Mouse (Mus musculus) midbrain, embryonic 14.5 days (tissue): Measurements from ENCODE around the gene Acaca. TPM values are rescaled to one million over a fixed set of nuclear protein-coding genes. Genes with fewer than 3 reads are reported as not detected.
A peak's percentile ranks its signal among the peaks of the same experiment; 100 is the strongest.

Experiments used
- ATAC-seq: fragments of 200-750 bp; cut with Nextera tagmentation; 2 replicates; pipeline ENCODE4 v1.8.0; 2017; ENCODE audit warnings: moderate number of reproducible peaks, moderate library complexity; ENCODE audit not compliant: low FRiP score, low TSS enrichment
- DNase-seq: peaks from one replicate; pipeline ENCODE4 v3.0.0-alpha.2; 2015
- H3K27ac ChIP-seq: fragments of 300-500 bp; sonication (generic); replicated peaks from 2 replicates; pipeline ENCODE4 v1.5.1; 2014; ENCODE audit warnings: mild to moderate bottlenecking, low read depth, low read length, moderate library complexity
- H3K27me3 ChIP-seq: fragments of 300-500 bp; sonication (generic); 2 replicates; pipeline ENCODE4 v1.6.1; 2014; ENCODE audit warnings: low read length, control low read depth, mixed read lengths; ENCODE audit not compliant: control insufficient read depth, insufficient read depth
- H3K36me3 ChIP-seq: fragments of 300-500 bp; sonication (generic); 2 replicates; pipeline ENCODE4 v1.6.1; 2014; ENCODE audit warnings: low read length, control low read depth; ENCODE audit not compliant: control insufficient read depth, insufficient read depth
- H3K4me1 ChIP-seq: fragments of 300-500 bp; sonication (generic); 2 replicates; pipeline ENCODE4 v1.6.1; 2014; ENCODE audit warnings: mild to moderate bottlenecking, antibody characterized with exemption, low read length, control low read depth; ENCODE audit not compliant: control insufficient read depth, insufficient read depth
- H3K4me2 ChIP-seq: fragments of 300-500 bp; sonication (generic); 2 replicates; pipeline ENCODE4 v1.6.1; 2014; ENCODE audit warnings: mild to moderate bottlenecking, low read length, moderate library complexity
- H3K4me3 ChIP-seq: fragments of 300-500 bp; sonication (generic); replicated peaks from 2 replicates; pipeline ENCODE4 v1.5.1; 2014; ENCODE audit warnings: low read depth, low read length
- H3K9ac ChIP-seq: fragments of 300-500 bp; sonication (generic); replicated peaks from 2 replicates; pipeline ENCODE4 v1.6.1; 2014; ENCODE audit warnings: mild to moderate bottlenecking, low read length, moderate library complexity
- H3K9me3 ChIP-seq: fragments of 300-500 bp; sonication (generic); 2 replicates; pipeline ENCODE4 v1.6.1; 2016; ENCODE audit warnings: low read length, control low read depth, mixed read lengths; ENCODE audit not compliant: control insufficient read depth
- WGBS: fragments of 180-500 bp; shearing (Covaris S2); extraction: QIAGEN DNeasy Blood & Tissue Kit; methylation state at CpG from one replicate; pipeline ENCODE4 v1.1.7; 2014; 5-methylcytosine and 5-hydroxymethylcytosine counted together
- polyA plus RNA-seq: library from polyadenylated mRNA; unstranded; fragments of >200 nt; fragmentation: Nextera tagmentation; extraction: Ambion mirVana; gene quantifications from 2 replicates; pipeline ENCODE4 v1.2.1, GENCODE M21; 2014

The Acaca gene
- polyA plus RNA-seq, 1 experiment from 2014 or later = 40.8 TPM

- Histone ChIP-seq H3K27me3 (no peaks in the 10 kb centered on the region), H3K36me3 (peaks cover 26% of the 10 kb centered on the region), H3K4me3 (no peak overlapping the region), H3K4me2 (no peak overlapping the region), H3K27ac (no peak overlapping the region), H3K9me3 (no peaks in the 10 kb centered on the region), H3K4me1 (no peaks in the 10 kb centered on the region), H3K9ac (no peak overlapping the region)
- WGBS = 95% methylated on average over 3 of the region's 3 CpGs
- DNase-seq (no peak), ATAC-seq (no peak)
These were observed 121.7 kb downstream of the Acaca start for GRCm38 (mm10) chr11:84251170-84251569.

- Histone ChIP-seq H3K4me3 (no peak overlapping the region), H3K9ac (no peak overlapping the region), H3K27ac (no peak overlapping the region), H3K4me2 (no peak overlapping the region), H3K27me3 (no peaks in the 10 kb centered on the region), H3K36me3 (peaks cover 29% of the 10 kb centered on the region), H3K9me3 (no peaks in the 10 kb centered on the region), H3K4me1 (no peaks in the 10 kb centered on the region)
- no peak for DNase-seq
- no peak for ATAC-seq
- 90% methylated on average over 1 of the region's 1 CpGs for WGBS
These were observed 123.0 kb downstream of the Acaca start for GRCm38 (mm10) chr11:84252425-84252824.

GRCm38 (mm10) chr11:84255879-84256278 lies 126.4 kb downstream of the Acaca start:
- Histone ChIP-seq H3K36me3 (peaks cover 27% of the 10 kb centered on the region), H3K4me2 (no peak overlapping the region), H3K9ac (no peak overlapping the region), H3K4me1 (no peaks in the 10 kb centered on the region), H3K27me3 (no peaks in the 10 kb centered on the region), H3K4me3 (no peak overlapping the region), H3K9me3 (no peaks in the 10 kb centered on the region), H3K27ac (no peak overlapping the region)
- no peak for DNase-seq
- WGBS = 94% methylated on average over 4 of the region's 4 CpGs
- no peak for ATAC-seq

GRCm38 (mm10) chr11:84258053-84258710 lies 128.7 kb downstream of the Acaca start:
- H3K9ac ChIP-seq = no peak overlapping the region
- ATAC-seq (no peak), DNase-seq (no peak)
- WGBS = 89% methylated on average over 4 of the region's 4 CpGs
- H3K27me3 ChIP-seq = no peaks in the 10 kb centered on the region
- no peaks in the 10 kb centered on the region for H3K9me3 ChIP-seq
- H3K27ac ChIP-seq = no peak overlapping the region
- H3K4me2 ChIP-seq = no peak overlapping the region
- no peak overlapping the region for H3K4me3 ChIP-seq
- H3K4me1 ChIP-seq = no peaks in the 10 kb centered on the region
- peaks cover 34% of the 10 kb centered on the region for H3K36me3 ChIP-seq

- H3K4me1 ChIP-seq = no peaks in the 10 kb centered on the region
- H3K4me3 ChIP-seq = no peak overlapping the region
- no peaks in the 10 kb centered on the region for H3K9me3 ChIP-seq
- no peak overlapping the region for H3K27ac ChIP-seq
- DNase-seq (peak; percentile 83), ATAC-seq (no peak)
- H3K27me3 ChIP-seq = no peaks in the 10 kb centered on the region
- 71% methylated on average over 3 of the region's 3 CpGs for WGBS
- peaks cover 58% of the 10 kb centered on the region for H3K36me3 ChIP-seq
- no peak overlapping the region for H3K4me2 ChIP-seq
- no peak overlapping the region for H3K9ac ChIP-seq
These were observed 135.0 kb downstream of the Acaca start for GRCm38 (mm10) chr11:84264490-84264889.

GRCm38 (mm10) chr11:84268068-84268467 lies 138.6 kb downstream of the Acaca start:
- Histone ChIP-seq H3K9me3 (no peaks in the 10 kb centered on the region), H3K27ac (no peak overlapping the region), H3K4me2 (no peak overlapping the region), H3K9ac (no peak overlapping the region), H3K27me3 (no peaks in the 10 kb centered on the region), H3K4me1 (peaks cover 14% of the 10 kb centered on the region), H3K4me3 (no peak overlapping the region), H3K36me3 (peaks cover 44% of the 10 kb centered on the region)
- ATAC-seq = no peak
- no peak for DNase-seq

GRCm38 (mm10) chr11:84270511-84270910 lies 141.0 kb downstream of the Acaca start:
- 51% methylated on average over 3 of the region's 3 CpGs for WGBS
- Histone ChIP-seq H3K27me3 (no peaks in the 10 kb centered on the region), H3K9me3 (no peaks in the 10 kb centered on the region), H3K4me1 (peaks cover 14% of the 10 kb centered on the region), H3K4me3 (no peak overlapping the region), H3K36me3 (peaks cover 30% of the 10 kb centered on the region), H3K27ac (no peak overlapping the region; the same call in 1 of the 2 replicates), H3K4me2 (no peak overlapping the region), H3K9ac (no peak overlapping the region)
- no peak for ATAC-seq
- no peak for DNase-seq

GRCm38 (mm10) chr11:84271948-84272347 lies 142.5 kb downstream of the Acaca start:
- Histone ChIP-seq H3K4me1 (peaks cover 14% of the 10 kb centered on the region), H3K27ac (peak overlapping the region; percentile 78), H3K4me2 (peak overlapping the region; percentile 12; the same call in 1 of the 2 replicates), H3K9me3 (no peaks in the 10 kb centered on the region), H3K36me3 (peaks cover 21% of the 10 kb centered on the region; the same call in 1 of the 2 replicates), H3K9ac (peak overlapping the region; percentile 14; the same call in 1 of the 2 replicates), H3K4me3 (no peak overlapping the region), H3K27me3 (no peaks in the 10 kb centered on the region)
- DNase-seq (peak; percentile 74), ATAC-seq (peak; percentile 17; the same call in 1 of the 2 replicates)
- 27% methylated on average over 10 of the region's 10 CpGs for WGBS

GRCm38 (mm10) chr11:84272574-84272973 lies 143.1 kb downstream of the Acaca start:
- no peak overlapping the region for H3K4me2 ChIP-seq
- peak overlapping the region; percentile 14; the same call in 1 of the 2 replicates for H3K9ac ChIP-seq
- WGBS = 60% methylated on average over 3 of the region's 3 CpGs
- ATAC-seq = no peak
- peaks cover 20% of the 10 kb centered on the region for H3K4me1 ChIP-seq
- no peak overlapping the region for H3K4me3 ChIP-seq
- H3K27me3 ChIP-seq = no peaks in the 10 kb centered on the region
- H3K9me3 ChIP-seq = no peaks in the 10 kb centered on the region
- peak; percentile 55 for DNase-seq
- peak overlapping the region; percentile 78 for H3K27ac ChIP-seq
- H3K36me3 ChIP-seq = peaks cover 18% of the 10 kb centered on the region; the same call in 1 of the 2 replicates
